Mouse (Mus musculus) liver, embryonic 11.5 days (tissue): ENCODE results near the gene Cphx3. TPM values are rescaled to one million over a fixed set of nuclear protein-coding genes. Genes with fewer than 3 reads are reported as not detected.
A peak's percentile ranks its signal among the peaks of the same experiment; 100 is the strongest.
"Not testable (repeated sequence)": the region's sequence is repeated elsewhere in the genome, so short reads cannot be mapped to it uniquely, and the experiment has no call there.

ENCODE experiments used
- ATAC-seq: fragments of 200-750 bp; cut with Nextera tagmentation; replicated peaks from 2 replicates; pipeline ENCODE4 v1.8.0; 2017; ENCODE audit warnings: moderate number of reproducible peaks, mild to moderate bottlenecking, moderate TSS enrichment, moderate library complexity; ENCODE audit not compliant: low FRiP score
- DNase-seq: peaks from one replicate; pipeline ENCODE4 v3.0.0-alpha.2; 2017; ENCODE audit warnings: low spot score
- H3K27ac ChIP-seq: fragments of 300-500 bp; sonication (generic); 2 replicates; pipeline ENCODE4 v1.5.1; 2014; ENCODE audit warnings: mild to moderate bottlenecking, low read depth, low read length, control low read depth
- H3K27me3 ChIP-seq: fragments of 300-500 bp; sonication (generic); replicated peaks from 2 replicates; pipeline ENCODE4 v1.6.1; 2014; ENCODE audit warnings: low read length, mixed read lengths; ENCODE audit not compliant: control insufficient read depth, insufficient read depth
- H3K36me3 ChIP-seq: fragments of 300-500 bp; sonication (generic); 2 replicates; pipeline ENCODE4 v1.6.1; 2014; ENCODE audit warnings: mild to moderate bottlenecking, low read length, moderate library complexity, mixed read lengths; ENCODE audit not compliant: control insufficient read depth, insufficient read depth
- H3K4me1 ChIP-seq: fragments of 300-500 bp; sonication (generic); replicated peaks from 2 replicates; pipeline ENCODE4 v1.6.1; 2014; ENCODE audit warnings: low read length, mixed read lengths; ENCODE audit not compliant: control insufficient read depth, insufficient read depth
- H3K4me2 ChIP-seq: fragments of 300-500 bp; sonication (generic); 2 replicates; pipeline ENCODE4 v1.6.1; 2014; ENCODE audit warnings: mild to moderate bottlenecking, control low read depth, moderate library complexity
- H3K4me3 ChIP-seq: fragments of 300-500 bp; sonication (generic); 2 replicates; pipeline ENCODE4 v1.5.1; 2014; ENCODE audit warnings: low read depth, low read length, control low read depth
- H3K9ac ChIP-seq: fragments of 300-500 bp; sonication (generic); 2 replicates; pipeline ENCODE4 v1.6.1; 2014; ENCODE audit warnings: low read depth, low read length, control low read depth
- H3K9me3 ChIP-seq: fragments of 300-500 bp; sonication (generic); 2 replicates; pipeline ENCODE4 v1.6.1; 2016; ENCODE audit warnings: low read length, inconsistent platforms, mixed read lengths; ENCODE audit not compliant: control insufficient read depth
- WGBS: fragments of 180-500 bp; shearing (Covaris S2); extraction: QIAGEN DNeasy Blood & Tissue Kit; methylation state at CpG from one replicate; pipeline ENCODE4 v1.1.7; 2014; 5-methylcytosine and 5-hydroxymethylcytosine counted together
- polyA plus RNA-seq: library from polyadenylated mRNA; unstranded; fragments of >200 nt; fragmentation: Nextera tagmentation; extraction: Ambion mirVana; gene quantifications from 2 replicates; pipeline ENCODE4 v1.2.1, GENCODE M21; 2014

Gene Cphx3
- polyA plus RNA-seq, 1 experiment from 2014 or later = not detected

DNA sequence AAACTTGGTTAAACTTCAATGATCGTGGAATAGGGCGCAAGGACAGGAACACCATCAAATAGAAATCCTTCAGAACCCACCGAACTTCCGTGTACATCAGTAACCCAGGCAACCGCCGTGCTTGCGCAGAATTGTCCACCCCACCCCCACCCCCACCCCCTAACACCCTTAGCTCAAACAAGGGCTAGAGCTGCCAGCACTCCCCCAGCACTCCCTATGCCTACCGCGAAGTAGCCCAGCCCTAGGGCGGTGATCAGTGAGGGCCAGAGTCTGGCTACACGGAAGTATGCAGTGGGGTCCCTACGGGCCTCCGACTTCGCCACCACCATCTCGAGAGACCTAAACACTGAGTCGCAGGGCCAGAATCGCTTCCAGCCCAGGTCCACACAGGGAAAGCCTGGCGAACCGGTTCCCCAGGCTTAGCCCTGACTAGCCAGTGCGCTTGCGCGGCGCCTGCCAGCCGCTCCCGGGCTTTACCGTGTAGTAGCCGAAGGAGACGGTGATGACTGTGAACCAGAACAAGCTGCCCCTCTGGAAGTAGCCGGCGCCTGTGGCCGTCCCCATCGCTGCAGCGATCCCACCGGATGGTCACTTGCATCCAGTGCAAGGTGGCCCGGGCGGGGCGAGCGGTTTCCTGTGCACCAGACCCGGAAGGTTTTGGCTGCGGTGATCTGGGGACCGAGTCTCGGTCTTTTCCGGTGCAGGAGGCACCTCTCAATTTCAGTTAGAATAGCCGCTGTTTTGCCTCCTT, 15.3 kb upstream of the Cphx3 start:
- not testable (repeated sequence) for H3K36me3 ChIP-seq, H3K9ac ChIP-seq, H3K4me2 ChIP-seq, H3K4me1 ChIP-seq, H3K4me3 ChIP-seq, H3K27ac ChIP-seq, H3K9me3 ChIP-seq, DNase-seq, H3K27me3 ChIP-seq
- WGBS = no CpG with 5 or more reads among the region's 44 CpGs
- ATAC-seq = peak; percentile 62

DNA sequence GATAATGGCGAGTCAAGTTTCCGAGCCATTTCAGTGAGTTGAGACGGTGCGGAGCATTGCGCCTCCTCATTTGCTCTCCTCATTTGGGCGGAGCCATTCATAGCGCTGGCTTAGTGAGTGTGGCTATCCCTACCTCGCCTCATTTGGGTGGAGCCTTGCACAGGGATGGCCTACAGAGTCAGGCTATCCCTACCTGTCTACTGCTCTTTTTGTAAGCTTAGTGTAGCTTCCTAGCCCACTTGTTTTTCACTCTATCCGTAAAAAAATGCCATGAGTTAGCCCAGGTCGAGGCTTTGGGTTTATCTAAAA, 14.8 kb upstream of the Cphx3 start, which contains the start of gene Tmem254c:
Gene Tmem254c, minus strand, starts transcription at position 31 of the 309 bp plus-strand sequence.
- H3K27ac ChIP-seq, DNase-seq, H3K4me3 ChIP-seq, H3K9ac ChIP-seq, H3K9me3 ChIP-seq, H3K4me1 ChIP-seq, H3K27me3 ChIP-seq, H3K36me3 ChIP-seq, H3K4me2 ChIP-seq: not testable (repeated sequence)
- no CpG with 5 or more reads among the region's 10 CpGs for WGBS
- peak; percentile 83 for ATAC-seq

GRCm38 (mm10) chr14:26076620-26077390, 5.3 kb upstream of the Cphx3 start:
- not testable (repeated sequence) for H3K27me3 ChIP-seq, H3K4me2 ChIP-seq, ATAC-seq, H3K9ac ChIP-seq, H3K9me3 ChIP-seq, H3K4me3 ChIP-seq, H3K4me1 ChIP-seq, DNase-seq, H3K27ac ChIP-seq, H3K36me3 ChIP-seq
- no CpG with 5 or more reads among the region's 5 CpGs for WGBS

DNA sequence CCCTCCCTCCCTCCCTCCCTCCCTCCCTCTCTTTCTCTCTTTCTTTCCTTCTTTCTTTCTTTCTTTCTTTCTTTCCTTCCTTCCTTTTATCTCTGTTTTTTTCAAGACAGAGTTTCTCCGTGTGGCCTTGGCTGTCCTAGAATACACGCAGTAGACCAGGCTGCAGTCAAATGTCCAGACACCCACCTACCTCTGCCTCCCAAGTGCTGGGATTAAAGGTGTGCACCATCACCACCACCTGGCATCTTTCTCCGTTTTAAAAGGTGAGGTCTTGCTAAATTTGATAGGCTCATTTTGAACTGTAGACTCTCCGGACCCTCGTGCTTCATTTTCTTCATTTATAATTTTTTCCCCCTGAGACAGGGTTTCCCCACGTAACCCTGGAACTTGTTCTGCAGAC, 881 bp upstream of the Cphx3 start, which contains the start of gene Cphx2:
Gene Cphx2, plus strand, starts transcription at position 301 of the 400 bp plus-strand sequence.
- H3K4me1 ChIP-seq = not testable (repeated sequence)

DNA sequence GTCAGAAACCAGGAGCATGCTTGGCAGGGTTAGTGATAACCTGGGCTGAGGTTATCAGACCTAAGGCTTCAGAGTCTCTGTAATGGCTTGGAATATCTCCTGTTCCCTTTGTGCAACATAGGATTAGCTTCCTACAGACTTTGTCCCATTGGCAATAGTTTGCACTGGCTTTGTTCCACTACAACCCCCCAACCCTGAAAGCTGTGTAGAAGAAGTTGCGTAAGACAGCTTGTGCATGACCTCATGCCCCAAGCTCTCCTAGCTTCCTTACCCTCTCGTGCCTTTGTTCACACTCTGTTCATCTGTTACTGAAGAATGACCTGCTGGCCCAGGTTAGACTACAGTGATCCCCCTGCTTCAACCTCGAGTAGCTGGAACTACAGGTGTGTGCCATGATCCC, 15.5 kb downstream of the Cphx3 start:
- not testable (repeated sequence) for H3K9me3 ChIP-seq, H3K4me1 ChIP-seq, H3K4me3 ChIP-seq, DNase-seq, H3K36me3 ChIP-seq, H3K4me2 ChIP-seq, H3K27ac ChIP-seq, ATAC-seq, H3K9ac ChIP-seq, H3K27me3 ChIP-seq
- no CpG with 5 or more reads among the region's 3 CpGs for WGBS

More for the DNA sequence above, 881 bp upstream of the Cphx3 start, which contains the start of gene Cphx2:
- H3K27me3 ChIP-seq, H3K27ac ChIP-seq, DNase-seq, H3K4me3 ChIP-seq, H3K4me2 ChIP-seq, ATAC-seq, H3K36me3 ChIP-seq, H3K9ac ChIP-seq, H3K9me3 ChIP-seq: not testable (repeated sequence)
- no CpG with 5 or more reads among the region's 6 CpGs for WGBS

GRCm38 (mm10) chr14:26118150-26118549, 36.1 kb downstream of the Cphx3 start, which contains the start of gene Duxbl2:
Gene Duxbl2 (plus strand): TSS chr14:26118349.
- H3K27ac ChIP-seq, ATAC-seq, H3K4me1 ChIP-seq, H3K9me3 ChIP-seq, H3K4me2 ChIP-seq, H3K9ac ChIP-seq, H3K27me3 ChIP-seq, H3K36me3 ChIP-seq, DNase-seq, H3K4me3 ChIP-seq: not testable (repeated sequence)
- no CpG with 5 or more reads among the region's 7 CpGs for WGBS

GRCm38 (mm10) chr14:26118550-26119000, 36.5 kb downstream of the Cphx3 start:
- not testable (repeated sequence) for ATAC-seq

GRCm38 (mm10) chr14:26119095-26119494, 37.0 kb downstream of the Cphx3 start:
- no CpG with 5 or more reads among the region's 7 CpGs for WGBS
- not testable (repeated sequence) for H3K4me3 ChIP-seq, ATAC-seq, H3K27ac ChIP-seq, H3K9me3 ChIP-seq, H3K9ac ChIP-seq, DNase-seq, H3K36me3 ChIP-seq, H3K4me2 ChIP-seq, H3K4me1 ChIP-seq, H3K27me3 ChIP-seq

More at GRCm38 (mm10) chr14:26118550-26119000, 36.5 kb downstream of the Cphx3 start:
- not testable (repeated sequence) for H3K4me2 ChIP-seq, H3K9me3 ChIP-seq, H3K36me3 ChIP-seq, H3K27ac ChIP-seq, DNase-seq, H3K4me3 ChIP-seq, H3K4me1 ChIP-seq, H3K27me3 ChIP-seq, H3K9ac ChIP-seq
- no CpG with 5 or more reads among the region's 18 CpGs for WGBS
